Mouse (Mus musculus): ENCODE results near the gene Map6. TPM values are rescaled to one million over a fixed set of nuclear protein-coding genes. Genes with fewer than 3 reads are reported as not detected.

The Map6 gene
- polyA plus RNA-seq, 1 experiment from 2014 or later = 118 TPM

- WGBS = 89% methylated on average over 4 of the region's 4 CpGs
- no peak overlapping the region for H3K4me2 ChIP-seq (ENCODE audit: low read depth, low read length)
- H3K27ac ChIP-seq (ENCODE audit: low read depth, low read length) = no peak overlapping the region; the same call in 1 of the 2 replicates
- no peak overlapping the region for H3K4me3 ChIP-seq (ENCODE audit: low read depth, low read length)
- H3K9ac ChIP-seq (replicated peaks; ENCODE audit: low read depth, low read length) = no peak overlapping the region
- H3K4me1 ChIP-seq (ENCODE audit: control insufficient read depth, insufficient read depth, low read length) = peaks cover 27% of the 10 kb centered on the region
- no peak for ATAC-seq (ENCODE audit: low read depth)
- peaks cover 13% of the 10 kb centered on the region for H3K36me3 ChIP-seq (ENCODE audit: control insufficient read depth, insufficient read depth, low read length)
- H3K9me3 ChIP-seq (ENCODE audit: control insufficient read depth, low read length) = no peaks in the 10 kb centered on the region
- H3K27me3 ChIP-seq (ENCODE audit: control insufficient read depth, insufficient read depth, low read length) = no peaks in the 10 kb centered on the region
Measured at GRCm38 (mm10) chr7:99314565-99314964, 47.3 kb downstream of the Map6 start.

DNA sequence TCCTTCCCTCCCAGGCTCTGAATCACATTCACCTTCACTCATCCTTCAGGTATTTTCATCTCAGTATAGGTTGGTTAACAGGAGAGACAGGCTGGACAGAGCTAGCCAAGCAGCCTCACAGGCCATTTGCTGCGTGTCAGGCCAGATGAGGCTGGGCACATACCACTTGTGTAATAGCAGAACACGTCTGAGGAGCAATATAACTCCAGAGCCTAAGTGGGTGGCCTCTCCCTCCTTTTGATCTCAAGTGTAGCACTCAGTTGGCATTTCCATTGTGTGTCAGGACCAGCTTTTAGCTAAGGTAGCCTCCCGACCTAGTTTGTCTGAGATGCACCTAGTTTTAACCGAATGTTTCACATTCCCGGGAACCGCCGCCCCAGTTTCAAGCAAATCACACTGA lies 49.0 kb downstream of the Map6 start:
- 56% methylated on average over 7 of the region's 7 CpGs for WGBS
- Histone ChIP-seq H3K4me2 (ENCODE audit: low read depth, low read length) (no peak overlapping the region), H3K27me3 (ENCODE audit: control insufficient read depth, insufficient read depth, low read length) (no peaks in the 10 kb centered on the region), H3K9me3 (ENCODE audit: control insufficient read depth, low read length) (no peaks in the 10 kb centered on the region), H3K4me1 (ENCODE audit: control insufficient read depth, insufficient read depth, low read length) (peaks cover 34% of the 10 kb centered on the region), H3K9ac (replicated peaks; ENCODE audit: low read depth, low read length) (no peak overlapping the region), H3K36me3 (ENCODE audit: control insufficient read depth, insufficient read depth, low read length) (peaks cover 13% of the 10 kb centered on the region), H3K4me3 (ENCODE audit: low read depth, low read length) (no peak overlapping the region), H3K27ac (ENCODE audit: low read depth, low read length) (no peak overlapping the region)
- no peak for ATAC-seq (ENCODE audit: low read depth)

DNA sequence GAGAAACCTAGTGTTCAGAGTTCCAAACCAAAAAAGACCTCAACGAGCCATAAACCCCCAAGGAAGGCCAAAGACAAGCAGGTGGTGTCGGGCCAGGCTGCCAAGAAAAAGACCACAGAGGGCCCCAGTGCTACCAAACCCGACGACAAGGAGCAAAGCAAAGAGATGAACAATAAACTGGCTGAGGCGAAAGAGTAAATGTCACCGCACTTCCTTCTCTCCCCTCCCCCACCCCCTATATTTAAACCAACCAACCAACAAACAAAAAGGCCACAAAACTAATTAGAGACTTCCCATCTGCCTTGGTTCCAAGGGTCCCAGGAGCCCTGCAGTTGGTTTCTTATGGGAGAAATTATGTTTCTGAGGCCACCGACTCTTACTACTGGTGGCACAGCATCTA lies 50.2 kb downstream of the Map6 start:
- 39% methylated on average over 7 of the region's 7 CpGs for WGBS
- H3K27ac ChIP-seq (ENCODE audit: low read depth, low read length) = no peak overlapping the region

DNA sequence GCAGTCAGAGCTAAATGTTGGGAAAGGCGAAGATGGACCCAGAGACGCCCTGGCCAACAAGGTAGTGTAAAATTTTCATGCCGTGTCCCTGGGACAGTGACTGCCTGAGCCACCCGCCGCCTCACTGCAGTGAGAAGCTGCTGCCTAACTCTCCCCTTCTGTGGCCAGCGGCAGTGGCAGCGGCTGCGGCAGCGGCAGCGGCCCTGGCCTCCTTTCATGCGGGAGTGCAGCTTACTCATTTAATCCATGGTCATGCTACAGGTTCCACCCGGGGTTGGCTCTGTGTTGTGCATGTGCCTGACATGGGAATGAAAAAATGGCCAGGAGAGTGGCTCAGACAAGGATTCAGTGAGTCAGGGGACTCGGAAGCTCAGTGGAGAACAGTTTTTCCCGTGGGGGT lies 53.3 kb downstream of the Map6 start:
- Histone ChIP-seq H3K4me3 (ENCODE audit: low read depth, low read length) (no peak overlapping the region), H3K4me2 (ENCODE audit: low read depth, low read length) (0 out of 2 replicates have a peak overlapping the region, but pooled peaks have one; percentile 4), H3K9ac (replicated peaks; ENCODE audit: low read depth, low read length) (no peak overlapping the region), H3K36me3 (ENCODE audit: control insufficient read depth, insufficient read depth, low read length) (peaks cover 23% of the 10 kb centered on the region), H3K9me3 (ENCODE audit: control insufficient read depth, low read length) (no peaks in the 10 kb centered on the region), H3K27ac (ENCODE audit: low read depth, low read length) (no peak overlapping the region; the same call in none of the 2 replicates), H3K4me1 (ENCODE audit: control insufficient read depth, insufficient read depth, low read length) (peaks cover 19% of the 10 kb centered on the region; the same call in 1 of the 2 replicates), H3K27me3 (ENCODE audit: control insufficient read depth, insufficient read depth, low read length) (no peaks in the 10 kb centered on the region)
- ATAC-seq (ENCODE audit: low read depth) = no peak
- 27% methylated on average over 14 of the region's 14 CpGs for WGBS

More for the DNA sequence above, 50.2 kb downstream of the Map6 start:
- Histone ChIP-seq H3K9me3 (ENCODE audit: control insufficient read depth, low read length) (no peaks in the 10 kb centered on the region), H3K4me2 (ENCODE audit: low read depth, low read length) (no peak overlapping the region), H3K9ac (replicated peaks; ENCODE audit: low read depth, low read length) (no peak overlapping the region), H3K27me3 (ENCODE audit: control insufficient read depth, insufficient read depth, low read length) (no peaks in the 10 kb centered on the region), H3K36me3 (ENCODE audit: control insufficient read depth, insufficient read depth, low read length) (peaks cover 17% of the 10 kb centered on the region), H3K4me3 (ENCODE audit: low read depth, low read length) (no peak overlapping the region), H3K4me1 (ENCODE audit: control insufficient read depth, insufficient read depth, low read length) (peaks cover 25% of the 10 kb centered on the region)
- no peak for ATAC-seq (ENCODE audit: low read depth)

GRCm38 (mm10) chr7:99322691-99323320 lies 55.6 kb downstream of the Map6 start:
- peaks cover 10% of the 10 kb centered on the region for H3K36me3 ChIP-seq (ENCODE audit: control insufficient read depth, insufficient read depth, low read length)

DNA sequence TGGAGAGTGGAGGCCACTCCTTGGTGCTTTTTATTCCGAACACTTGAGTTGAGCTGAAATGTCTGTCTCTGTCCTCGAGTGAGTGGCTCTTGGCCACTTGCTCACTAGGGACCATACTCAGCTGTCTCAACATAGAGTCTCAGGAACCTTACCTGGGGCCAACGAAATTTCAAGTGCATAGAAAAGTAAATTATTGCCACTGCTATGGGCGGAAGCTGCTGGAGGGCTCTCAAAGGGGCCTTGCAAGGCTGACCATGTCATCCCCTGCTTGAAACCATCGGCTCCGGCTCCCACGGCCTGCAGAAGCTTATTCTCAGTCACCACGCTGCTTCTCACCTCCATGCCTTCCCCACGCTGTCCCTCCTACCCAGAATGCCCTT lies 56.1 kb downstream of the Map6 start:
- peaks cover 10% of the 10 kb centered on the region for H3K36me3 ChIP-seq (ENCODE audit: control insufficient read depth, insufficient read depth, low read length)
- no peaks in the 10 kb centered on the region for H3K9me3 ChIP-seq (ENCODE audit: control insufficient read depth, low read length)
- no peak overlapping the region for H3K4me2 ChIP-seq (ENCODE audit: low read depth, low read length)
- no peak overlapping the region for H3K27ac ChIP-seq (ENCODE audit: low read depth, low read length)
- no peak overlapping the region for H3K4me3 ChIP-seq (ENCODE audit: low read depth, low read length)
- H3K9ac ChIP-seq (replicated peaks; ENCODE audit: low read depth, low read length) = no peak overlapping the region
- H3K4me1 ChIP-seq (ENCODE audit: control insufficient read depth, insufficient read depth, low read length) = peaks cover 19% of the 10 kb centered on the region; the same call in 1 of the 2 replicates
- no peak for ATAC-seq (ENCODE audit: low read depth)
- no peaks in the 10 kb centered on the region for H3K27me3 ChIP-seq (ENCODE audit: control insufficient read depth, insufficient read depth, low read length)
- 87% methylated on average over 9 of the region's 9 CpGs for WGBS

More at GRCm38 (mm10) chr7:99322691-99323320, 55.6 kb downstream of the Map6 start:
- no peaks in the 10 kb centered on the region for H3K27me3 ChIP-seq (ENCODE audit: control insufficient read depth, insufficient read depth, low read length)
- H3K4me1 ChIP-seq (ENCODE audit: control insufficient read depth, insufficient read depth, low read length) = peaks cover 19% of the 10 kb centered on the region; the same call in 1 of the 2 replicates
- H3K4me2 ChIP-seq (ENCODE audit: low read depth, low read length) = no peak overlapping the region
- ATAC-seq (ENCODE audit: low read depth) = no peak
- WGBS = 91% methylated on average over 6 of the region's 6 CpGs
- no peak overlapping the region for H3K4me3 ChIP-seq (ENCODE audit: low read depth, low read length)
- no peak overlapping the region for H3K9ac ChIP-seq (replicated peaks; ENCODE audit: low read depth, low read length)
- H3K27ac ChIP-seq (ENCODE audit: low read depth, low read length) = no peak overlapping the region
- H3K9me3 ChIP-seq (ENCODE audit: control insufficient read depth, low read length) = no peaks in the 10 kb centered on the region

- Histone ChIP-seq H3K27ac (ENCODE audit: low read depth, low read length) (peak overlapping the region; percentile 44; the same call in 1 of the 2 replicates), H3K4me3 (ENCODE audit: low read depth, low read length) (no peak overlapping the region), H3K4me2 (ENCODE audit: low read depth, low read length) (no peak overlapping the region), H3K27me3 (ENCODE audit: control insufficient read depth, insufficient read depth, low read length) (no peaks in the 10 kb centered on the region), H3K9me3 (ENCODE audit: control insufficient read depth, low read length) (no peaks in the 10 kb centered on the region), H3K36me3 (ENCODE audit: control insufficient read depth, insufficient read depth, low read length) (peaks cover 10% of the 10 kb centered on the region), H3K4me1 (ENCODE audit: control insufficient read depth, insufficient read depth, low read length) (peaks cover 19% of the 10 kb centered on the region; the same call in 1 of the 2 replicates), H3K9ac (replicated peaks; ENCODE audit: low read depth, low read length) (no peak overlapping the region; the same call in 1 of the 2 replicates)
- WGBS = 8% methylated on average over 10 of the region's 10 CpGs
- ATAC-seq (ENCODE audit: low read depth) = 0 out of 2 replicates have a peak, but pooled peaks have one; percentile 50
Measured at GRCm38 (mm10) chr7:99324810-99325209, 57.6 kb downstream of the Map6 start.

GRCm38 (mm10) chr7:99326128-99326527 lies 58.9 kb downstream of the Map6 start:
- no peaks in the 10 kb centered on the region for H3K9me3 ChIP-seq (ENCODE audit: control insufficient read depth, low read length)
- no peak overlapping the region for H3K4me2 ChIP-seq (ENCODE audit: low read depth, low read length)
- peaks cover 11% of the 10 kb centered on the region; the same call in 1 of the 2 replicates for H3K4me1 ChIP-seq (ENCODE audit: control insufficient read depth, insufficient read depth, low read length)
- no peaks in the 10 kb centered on the region for H3K27me3 ChIP-seq (ENCODE audit: control insufficient read depth, insufficient read depth, low read length)
- WGBS = 77% methylated on average over 6 of the region's 6 CpGs
- 0 out of 2 replicates have a peak overlapping the region, but pooled peaks have one; percentile 18 for H3K9ac ChIP-seq (replicated peaks; ENCODE audit: low read depth, low read length)
- H3K4me3 ChIP-seq (ENCODE audit: low read depth, low read length) = no peak overlapping the region
- peaks cover 10% of the 10 kb centered on the region for H3K36me3 ChIP-seq (ENCODE audit: control insufficient read depth, insufficient read depth, low read length)
- ATAC-seq (ENCODE audit: low read depth) = no peak
- no peak overlapping the region for H3K27ac ChIP-seq (ENCODE audit: low read depth, low read length)

DNA sequence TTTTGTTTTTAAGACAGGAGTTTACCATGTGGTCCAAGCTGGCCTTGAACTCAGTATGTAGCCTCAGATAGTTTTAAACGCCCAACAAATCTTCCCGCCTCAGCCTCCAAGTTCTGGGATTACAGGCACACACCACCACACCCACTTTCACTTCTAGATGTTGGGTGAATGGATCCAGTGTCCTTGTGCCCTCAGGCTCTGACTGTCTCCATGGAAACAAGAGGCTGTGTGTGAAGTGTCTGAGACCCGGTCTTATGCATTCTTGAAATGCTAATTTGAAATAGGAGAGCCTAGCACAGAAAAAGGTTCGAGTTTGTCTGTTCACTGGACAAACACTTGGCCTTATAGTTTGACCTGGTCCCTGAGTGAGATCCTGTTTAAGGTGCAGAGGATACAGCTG lies 61.6 kb downstream of the Map6 start:
- peaks cover 11% of the 10 kb centered on the region; the same call in 1 of the 2 replicates for H3K4me1 ChIP-seq (ENCODE audit: control insufficient read depth, insufficient read depth, low read length)
- no peaks in the 10 kb centered on the region for H3K27me3 ChIP-seq (ENCODE audit: control insufficient read depth, insufficient read depth, low read length)
- WGBS = 45% methylated on average over 4 of the region's 4 CpGs
- H3K27ac ChIP-seq (ENCODE audit: low read depth, low read length) = no peak overlapping the region
- ATAC-seq (ENCODE audit: low read depth) = no peak
- H3K9me3 ChIP-seq (ENCODE audit: control insufficient read depth, low read length) = no peaks in the 10 kb centered on the region
- H3K9ac ChIP-seq (replicated peaks; ENCODE audit: low read depth, low read length) = no peak overlapping the region
- no peak overlapping the region for H3K4me2 ChIP-seq (ENCODE audit: low read depth, low read length)
- H3K4me3 ChIP-seq (ENCODE audit: low read depth, low read length) = no peak overlapping the region
- H3K36me3 ChIP-seq (ENCODE audit: control insufficient read depth, insufficient read depth, low read length) = peaks cover 5% of the 10 kb centered on the region; the same call in 1 of the 2 replicates
